Mouse (Mus musculus) MEL (cell line): ENCODE measurements around the gene Sart3. TPM values are rescaled to one million over a fixed set of nuclear protein-coding genes. Genes with fewer than 3 reads are reported as not detected.

Source experiments
- DNase-seq: peaks from one replicate; pipeline ENCODE4 v3.0.0; 2011; ENCODE audit warnings: low read depth, low spot score
- H3K27ac ChIP-seq: 2 replicates; pipeline ENCODE4 v1.5.1; 2012; ENCODE audit warnings: low read depth, mild to moderate bottlenecking, control low read depth, low read length, moderate library complexity; ENCODE audit not compliant: control insufficient read depth
- H3K27me3 ChIP-seq, 2 experiments: fragments of 150-350 bp in 1 of 2; sonication (generic) in 1 of 2; 2 replicates each; pipeline ENCODE4 v1.6.1; 2012; ENCODE audit warnings: low read length in 2 of 2, mild to moderate bottlenecking in 2 of 2, improper control_type of control experiment in 1 of 2, moderate library complexity in 1 of 2; ENCODE audit not compliant: insufficient read depth in 2 of 2, control insufficient read depth in 1 of 2
- H3K36me3 ChIP-seq, 2 experiments: 2 replicates each; pipeline ENCODE4 v1.6.1; 2012 to 2014; ENCODE audit warnings: low read length in 2 of 2, improper control_type of control experiment in 1 of 2, inconsistent platforms in 1 of 2, mild to moderate bottlenecking in 1 of 2; ENCODE audit not compliant: insufficient read depth in 2 of 2, control insufficient read depth in 1 of 2
- H3K4me1 ChIP-seq, 2 experiments: fragments of 150-350 bp in 1 of 2; sonication (generic) in 1 of 2; 2 replicates each; pipeline ENCODE4 v1.6.1; 2012; ENCODE audit warnings: low read length in 2 of 2, improper control_type of control experiment in 1 of 2, mild to moderate bottlenecking in 1 of 2; ENCODE audit not compliant: insufficient read depth in 2 of 2, control insufficient read depth in 1 of 2
- H3K4me3 ChIP-seq, 2 experiments: fragments of 150-350 bp in 1 of 2; sonication (generic) in 1 of 2; 2 replicates each; pipeline ENCODE4 v1.5.1; 2012; ENCODE audit warnings: low read depth in 2 of 2, low read length in 2 of 2, mild to moderate bottlenecking in 2 of 2, moderate library complexity in 2 of 2, control low read depth in 1 of 2, improper control_type of control experiment in 1 of 2; ENCODE audit not compliant: control insufficient read depth in 1 of 2, insufficient read depth in 1 of 2
- H3K79me2 ChIP-seq: 2 replicates; pipeline ENCODE4 v1.6.1; 2012; ENCODE audit warnings: mild to moderate bottlenecking, low read length, moderate library complexity; ENCODE audit not compliant: control insufficient read depth, poor library complexity, insufficient read depth
- H3K9ac ChIP-seq: 2 replicates; pipeline ENCODE4 v1.6.1; 2012; ENCODE audit warnings: low read depth, mild to moderate bottlenecking, control low read depth, low read length, moderate library complexity; ENCODE audit not compliant: control insufficient read depth, poor library complexity, severe bottlenecking
- H3K9me3 ChIP-seq: fragments of 150-350 bp; sonication (generic); replicated peaks from 2 replicates; pipeline ENCODE4 v1.6.1; 2012; ENCODE audit warnings: mild to moderate bottlenecking, low read length, improper control_type of control experiment, moderate library complexity; ENCODE audit not compliant: insufficient read depth
- BHLHE40 ChIP-seq: IDR thresholded peaks from 2 replicates; pipeline ENCODE4 v1.6.1; 2012; ENCODE audit warnings: low read depth, mild to moderate bottlenecking, inconsistent platforms, low read length, improper control_type of control experiment, borderline replicate concordance
- CHD2 ChIP-seq: IDR thresholded peaks from 2 replicates; pipeline ENCODE4 v1.6.1; 2011; ENCODE audit warnings: low read length, improper control_type of control experiment
- CTCF ChIP-seq, 3 experiments: IDR thresholded peaks in 2 of 3; conservative IDR thresholded peaks in 1 of 3; 2 replicates each; pipeline ENCODE4 v1.5.1; 2011 to 2012; ENCODE audit warnings: low read length in 3 of 3, low read depth in 2 of 3, mild to moderate bottlenecking in 2 of 3, improper control_type of control experiment in 1 of 3, inconsistent platforms in 1 of 3, mixed read lengths in 1 of 3, moderate library complexity in 1 of 3; ENCODE audit not compliant: control insufficient read depth in 1 of 3, insufficient read depth in 1 of 3, poor library complexity in 1 of 3, severe bottlenecking in 1 of 3
- E2F4 ChIP-seq: IDR thresholded peaks from 2 replicates; pipeline ENCODE4 v1.6.1; 2011; ENCODE audit warnings: low read depth, low read length, improper control_type of control experiment, borderline replicate concordance
- JUND ChIP-seq: IDR thresholded peaks from 2 replicates; pipeline ENCODE4 v1.6.1; 2011; ENCODE audit warnings: low read depth, mild to moderate bottlenecking, improper control_type of control experiment, low read length
- KAT2A ChIP-seq: conservative IDR thresholded peaks from 2 replicates; pipeline ENCODE4 v1.6.1; 2012; ENCODE audit warnings: low read depth, low read length, improper control_type of control experiment, inconsistent platforms
- MAX ChIP-seq: IDR thresholded peaks from 2 replicates; pipeline ENCODE4 v1.6.1; 2011; ENCODE audit warnings: low read length, improper control_type of control experiment
- MAZ ChIP-seq: IDR thresholded peaks from 2 replicates; pipeline ENCODE4 v1.6.1; 2012; ENCODE audit warnings: low read depth, mild to moderate bottlenecking, inconsistent platforms, low read length, improper control_type of control experiment
- MXI1 ChIP-seq: IDR thresholded peaks from 2 replicates; pipeline ENCODE4 v1.6.1; 2011; ENCODE audit warnings: mild to moderate bottlenecking, low read depth, low read length, improper control_type of control experiment
- MYB ChIP-seq: IDR thresholded peaks from 2 replicates; pipeline ENCODE4 v1.6.1; 2011; ENCODE audit warnings: mild to moderate bottlenecking, low read depth, low read length, improper control_type of control experiment
- MYC ChIP-seq: IDR thresholded peaks from 2 replicates; pipeline ENCODE4 v1.6.1; 2011; ENCODE audit warnings: low read depth, mild to moderate bottlenecking, low read length, improper control_type of control experiment, moderate library complexity
- NRF1 ChIP-seq: IDR thresholded peaks from 2 replicates; pipeline ENCODE4 v1.6.1; 2014; ENCODE audit warnings: low read depth, mild to moderate bottlenecking, inconsistent platforms, low read length, improper control_type of control experiment, moderate library complexity; ENCODE audit not compliant: poor library complexity, insufficient read depth, severe bottlenecking
- SIN3A ChIP-seq: IDR thresholded peaks from 2 replicates; pipeline ENCODE4 v1.6.1; 2012; ENCODE audit warnings: low read length, improper control_type of control experiment, inconsistent platforms
- SMC3 ChIP-seq: IDR thresholded peaks from 2 replicates; pipeline ENCODE4 v1.6.1; 2011; ENCODE audit warnings: low read depth, low read length, improper control_type of control experiment
- TCF12 ChIP-seq: IDR thresholded peaks from 2 replicates; pipeline ENCODE4 v1.6.1; 2014; ENCODE audit warnings: low read depth, mild to moderate bottlenecking, inconsistent platforms, low read length, improper control_type of control experiment, moderate library complexity
- UBTF ChIP-seq: IDR thresholded peaks from 2 replicates; pipeline ENCODE4 v1.6.1; 2012; ENCODE audit warnings: low read depth, mild to moderate bottlenecking, inconsistent platforms, low read length, improper control_type of control experiment, moderate library complexity, borderline replicate concordance; ENCODE audit not compliant: insufficient read depth
- USF2 ChIP-seq, 2 experiments: IDR thresholded peaks; 2 replicates each; pipeline ENCODE4 v1.6.1; 2011 to 2012; ENCODE audit warnings: improper control_type of control experiment in 2 of 2, low read length in 2 of 2, borderline replicate concordance in 1 of 2, inconsistent platforms in 1 of 2, low read depth in 1 of 2, mild to moderate bottlenecking in 1 of 2; ENCODE audit not compliant: insufficient read depth in 1 of 2
- ZMIZ1 ChIP-seq: IDR thresholded peaks from 2 replicates; pipeline ENCODE4 v1.6.1; 2012; ENCODE audit warnings: low read depth, mild to moderate bottlenecking, inconsistent platforms, low read length, improper control_type of control experiment, moderate library complexity
- polyA plus RNA-seq, 2 experiments: library from polyadenylated mRNA; stranded (reverse) in 1 of 2; unstranded in 1 of 2; fragments of >175 nt in 1 of 2; fragments of >200 nt in 1 of 2; gene quantifications; 2 replicates each; pipeline versions ENCODE4 v1.2.1 to v1.2.4; 2012; ENCODE audit warnings: low replicate concordance in 2 of 2, low read depth in 1 of 2; ENCODE audit not compliant: insufficient read length in 2 of 2, insufficient read depth in 1 of 2, missing spikeins in 1 of 2
- total RNA-seq: library from RNA; depleted of rRNA; stranded (reverse); fragments of 300-350 nt; gene quantifications from 2 replicates; pipeline ENCODE4 v1.2.3, GENCODE M21; 2012

The Sart3 gene
- total and polyA plus RNA-seq, 3 experiments, result 41.4 to 74.4 TPM; not detected in 1

DNA sequence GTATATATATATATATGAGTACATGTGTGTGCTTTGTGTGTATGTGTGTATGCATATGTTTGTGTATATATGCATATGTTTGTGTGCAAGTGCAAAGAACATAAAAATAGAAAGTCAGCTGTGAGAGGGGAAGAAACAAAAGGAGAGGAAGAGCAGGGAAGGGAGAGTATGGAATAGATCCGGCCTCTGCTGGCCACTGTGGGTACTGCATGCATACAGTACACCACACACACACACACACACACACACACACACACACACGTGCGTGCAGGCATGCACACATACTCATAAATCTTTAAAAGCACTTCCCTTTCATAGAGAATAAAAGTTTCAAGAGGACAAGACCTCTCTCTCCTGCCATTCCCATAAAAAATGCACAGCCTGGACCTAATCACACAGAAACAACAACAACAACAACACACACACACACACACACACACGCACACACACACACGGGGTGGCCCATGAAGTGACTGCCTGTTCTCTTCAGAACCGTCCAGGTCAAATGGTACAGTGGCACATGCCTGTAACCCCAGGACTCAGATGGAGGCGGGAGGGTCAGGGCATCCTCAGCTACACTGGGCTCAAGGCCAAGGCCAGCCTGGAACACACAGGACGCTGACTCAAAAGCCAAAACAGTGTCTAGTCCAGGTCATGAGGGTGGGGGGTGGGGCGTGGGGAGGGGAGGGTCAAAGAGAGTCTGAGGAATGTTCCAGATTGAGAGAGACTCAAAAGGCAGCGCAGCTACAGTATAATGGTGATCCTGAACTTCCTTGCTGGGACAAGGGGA, 49.9 kb downstream of the Sart3 start:
- Histone ChIP-seq H3K9me3 (no peaks in the 10 kb centered on the region), H3K27ac (no peak overlapping the region), H3K79me2 (no peaks in the 10 kb centered on the region), H3K36me3 (no peaks in the 10 kb centered on the region), H3K4me3 (no peak overlapping the region), H3K27me3 (no peaks in the 10 kb centered on the region), H3K4me1 (no peaks in the 10 kb centered on the region), H3K9ac (no peak overlapping the region)
- no peak for DNase-seq
- 0 out of 2 replicates have a peak, but pooled peaks have one; percentile 3 for TF ChIP-seq SMC3
- no peak for TF ChIP-seq KAT2A
- TF ChIP-seq CTCF (IDR thresholded peaks at IDR 0.05 in 2 of 3, conservative IDR thresholded peaks at IDR 0.05 in 1 of 3; ENCODE audit: control insufficient read depth in 1 of 3, insufficient read depth in 1 of 3, low read depth in 2 of 3, low read length in 3 of 3, poor library complexity in 1 of 3, severe bottlenecking in 1 of 3), result peak in 2 of 3 experiments; percentile 13 to 49; a peak in 3 of 6 replicates
- TF ChIP-seq E2F4, result no peak
- no peak for TF ChIP-seq MYB
- no peak for TF ChIP-seq CHD2
- TF ChIP-seq UBTF, result no peak
- TF ChIP-seq JUND, result no peak

- Histone ChIP-seq H3K9ac (no peak overlapping the region), H3K27me3 (no peaks in the 10 kb centered on the region), H3K4me3 (no peak overlapping the region), H3K36me3 (no peaks in the 10 kb centered on the region), H3K9me3 (no peaks in the 10 kb centered on the region), H3K4me1 (no peaks in the 10 kb centered on the region), H3K27ac (no peak overlapping the region), H3K79me2 (no peaks in the 10 kb centered on the region)
- no peak for TF ChIP-seq MXI1
- TF ChIP-seq MAX, result no peak
- TF ChIP-seq MYC, result no peak
- no peak for TF ChIP-seq TCF12
- no peak for TF ChIP-seq USF2 (IDR thresholded peaks at IDR 0.05; ENCODE audit: borderline replicate concordance in 1 of 2, insufficient read depth in 1 of 2, low read depth in 1 of 2, low read length in 2 of 2)
- TF ChIP-seq MAZ, result no peak
- TF ChIP-seq BHLHE40, result no peak
- no peak for TF ChIP-seq NRF1
- TF ChIP-seq SIN3A, result no peak
- TF ChIP-seq E2F4, result no peak
- no peak for TF ChIP-seq CHD2
- no peak for TF ChIP-seq ZMIZ1
- no peak for DNase-seq
Observed at GRCm38 (mm10) chr5:113719221-113719661, 53.1 kb downstream of the Sart3 start.
